Mouse (Mus musculus) embryonic facial prominence, embryonic 11.5 days (tissue): ENCODE measurements around the gene Chst11. TPM values are rescaled to one million over a fixed set of nuclear protein-coding genes. Genes with fewer than 3 reads are reported as not detected.

Experiments
- ATAC-seq: fragments of 200-750 bp; cut with Nextera tagmentation; replicated peaks from 2 replicates; pipeline ENCODE4 v1.8.0; 2017; ENCODE audit warnings: low read depth; ENCODE audit not compliant: insufficient number of reproducible peaks, low FRiP score, low TSS enrichment
- DNase-seq: peaks from one replicate; pipeline ENCODE4 v3.0.0-alpha.2; 2015; ENCODE audit warnings: low spot score
- H3K27ac ChIP-seq: fragments of 300-500 bp; sonication (generic); replicated peaks from 2 replicates; pipeline ENCODE4 v1.5.1; 2014; ENCODE audit warnings: mild to moderate bottlenecking, low read depth, low read length, control low read depth
- H3K27me3 ChIP-seq: fragments of 300-500 bp; sonication (generic); 2 replicates; pipeline ENCODE4 v1.6.1; 2014; ENCODE audit warnings: mild to moderate bottlenecking, low read length, moderate library complexity, mixed read lengths; ENCODE audit not compliant: control insufficient read depth, insufficient read depth
- H3K36me3 ChIP-seq: fragments of 300-500 bp; sonication (generic); replicated peaks from 2 replicates; pipeline ENCODE4 v1.6.1; 2014; ENCODE audit warnings: low read depth, mild to moderate bottlenecking, low read length, moderate library complexity, mixed read lengths; ENCODE audit not compliant: control insufficient read depth, insufficient read depth
- H3K4me1 ChIP-seq: fragments of 300-500 bp; sonication (generic); 2 replicates; pipeline ENCODE4 v1.6.1; 2014; ENCODE audit warnings: low read length, mixed read lengths; ENCODE audit not compliant: control insufficient read depth, insufficient read depth
- H3K4me2 ChIP-seq: fragments of 300-500 bp; sonication (generic); 2 replicates; pipeline ENCODE4 v1.6.1; 2014; ENCODE audit warnings: low read depth, mild to moderate bottlenecking, control low read depth, low read length, moderate library complexity
- H3K4me3 ChIP-seq: fragments of 300-500 bp; sonication (generic); 2 replicates; pipeline ENCODE4 v1.5.1; 2014; ENCODE audit warnings: low read depth, low read length, control low read depth
- H3K9ac ChIP-seq: fragments of 300-500 bp; sonication (generic); replicated peaks from 2 replicates; pipeline ENCODE4 v1.6.1; 2014; ENCODE audit warnings: mild to moderate bottlenecking, control low read depth, low read length
- H3K9me3 ChIP-seq: fragments of 300-500 bp; sonication (generic); replicated peaks from 2 replicates; pipeline ENCODE4 v1.6.1; 2016; ENCODE audit warnings: mild to moderate bottlenecking, low read length, inconsistent platforms, mixed read lengths; ENCODE audit not compliant: control insufficient read depth
- WGBS: fragments of 180-500 bp; shearing (Covaris S2); extraction: QIAGEN DNeasy Blood & Tissue Kit; methylation state at CpG from one replicate; pipeline ENCODE4 v1.1.7; 2014; 5-methylcytosine and 5-hydroxymethylcytosine counted together
- polyA plus RNA-seq: library from polyadenylated mRNA; unstranded; fragments of >200 nt; fragmentation: Nextera tagmentation; extraction: Ambion mirVana; gene quantifications from 2 replicates; pipeline ENCODE4 v1.2.1, GENCODE M21; 2014

The Chst11 gene
- polyA plus RNA-seq, 1 experiment from 2014 or later, result 2.1 TPM

- H3K4me1 ChIP-seq, result 0 out of 2 replicates have a peak, but pooled peaks cover 3% of the 10 kb centered on the region
- H3K9ac ChIP-seq, result no peak overlapping the region
- DNase-seq, result no peak
Measured at GRCm38 (mm10) chr10:83107921-83108738, 122.8 kb downstream of the Chst11 start.

GRCm38 (mm10) chr10:83108946-83109345 lies 123.6 kb downstream of the Chst11 start:
- H3K27ac ChIP-seq, result no peak overlapping the region
- H3K4me2 ChIP-seq, result no peak overlapping the region
- ATAC-seq, result no peak
- H3K36me3 ChIP-seq, result no peaks in the 10 kb centered on the region
- H3K4me3 ChIP-seq, result no peak overlapping the region
- H3K4me1 ChIP-seq, result 0 out of 2 replicates have a peak, but pooled peaks cover 3% of the 10 kb centered on the region
- no peaks in the 10 kb centered on the region for H3K9me3 ChIP-seq
- H3K27me3 ChIP-seq, result no peaks in the 10 kb centered on the region; the same call in 1 of the 2 replicates
- H3K9ac ChIP-seq, result no peak overlapping the region
- DNase-seq, result no peak
- WGBS, result 85% methylated on average over 6 of the region's 6 CpGs

More at GRCm38 (mm10) chr10:83107921-83108738, 122.8 kb downstream of the Chst11 start:
- H3K9me3 ChIP-seq, result no peaks in the 10 kb centered on the region
- no peaks in the 10 kb centered on the region; the same call in 1 of the 2 replicates for H3K27me3 ChIP-seq
- WGBS, result 41% methylated on average over 21 of the region's 21 CpGs
- 0 out of 2 replicates have a peak overlapping the region, but pooled peaks have one; percentile 22 for H3K27ac ChIP-seq
- no peak overlapping the region for H3K4me2 ChIP-seq
- no peaks in the 10 kb centered on the region for H3K36me3 ChIP-seq
- no peak overlapping the region for H3K4me3 ChIP-seq
- no peak for ATAC-seq

GRCm38 (mm10) chr10:83111046-83111445 lies 125.7 kb downstream of the Chst11 start:
- H3K9ac ChIP-seq, result no peak overlapping the region
- no peak overlapping the region for H3K27ac ChIP-seq
- no peaks in the 10 kb centered on the region for H3K27me3 ChIP-seq
- no peaks in the 10 kb centered on the region for H3K9me3 ChIP-seq
- H3K4me3 ChIP-seq, result no peak overlapping the region
- H3K4me2 ChIP-seq, result no peak overlapping the region
- H3K36me3 ChIP-seq, result no peaks in the 10 kb centered on the region
- DNase-seq (no peak), ATAC-seq (no peak)
- 92% methylated on average over 6 of the region's 6 CpGs for WGBS
- 0 out of 2 replicates have a peak, but pooled peaks cover 3% of the 10 kb centered on the region for H3K4me1 ChIP-seq

GRCm38 (mm10) chr10:83112345-83112744 lies 127.0 kb downstream of the Chst11 start:
- H3K9me3 ChIP-seq, result no peaks in the 10 kb centered on the region
- no peaks in the 10 kb centered on the region for H3K27me3 ChIP-seq
- H3K4me1 ChIP-seq, result 0 out of 2 replicates have a peak, but pooled peaks cover 3% of the 10 kb centered on the region
- no peak overlapping the region for H3K27ac ChIP-seq
- 73% methylated on average over 4 of the region's 4 CpGs for WGBS
- no peak overlapping the region for H3K4me3 ChIP-seq
- ATAC-seq (no peak), DNase-seq (no peak)
- no peaks in the 10 kb centered on the region for H3K36me3 ChIP-seq
- no peak overlapping the region for H3K4me2 ChIP-seq
- no peak overlapping the region for H3K9ac ChIP-seq

GRCm38 (mm10) chr10:83114564-83114963 lies 129.3 kb downstream of the Chst11 start:
- H3K9ac ChIP-seq, result no peak overlapping the region
- ATAC-seq (no peak), DNase-seq (no peak)
- no peaks in the 10 kb centered on the region for H3K4me1 ChIP-seq
- H3K4me3 ChIP-seq, result no peak overlapping the region
- H3K27ac ChIP-seq, result no peak overlapping the region
- H3K9me3 ChIP-seq, result no peaks in the 10 kb centered on the region
- WGBS, result 88% methylated on average over 5 of the region's 5 CpGs
- H3K27me3 ChIP-seq, result no peaks in the 10 kb centered on the region
- H3K36me3 ChIP-seq, result no peaks in the 10 kb centered on the region
- H3K4me2 ChIP-seq, result no peak overlapping the region

GRCm38 (mm10) chr10:83116889-83117288 lies 131.6 kb downstream of the Chst11 start:
- no peak overlapping the region for H3K4me3 ChIP-seq
- DNase-seq, result no peak
- H3K36me3 ChIP-seq, result no peaks in the 10 kb centered on the region
- H3K9ac ChIP-seq, result no peak overlapping the region
- ATAC-seq, result no peak
- H3K27me3 ChIP-seq, result no peaks in the 10 kb centered on the region
- no peak overlapping the region for H3K27ac ChIP-seq
- 58% methylated on average over 11 of the region's 11 CpGs for WGBS
- H3K9me3 ChIP-seq, result no peaks in the 10 kb centered on the region
- no peak overlapping the region for H3K4me2 ChIP-seq
- no peaks in the 10 kb centered on the region for H3K4me1 ChIP-seq

- Histone ChIP-seq H3K27me3 (no peaks in the 10 kb centered on the region), H3K36me3 (no peaks in the 10 kb centered on the region), H3K4me2 (no peak overlapping the region), H3K4me1 (no peaks in the 10 kb centered on the region), H3K9me3 (no peaks in the 10 kb centered on the region), H3K4me3 (no peak overlapping the region), H3K9ac (no peak overlapping the region), H3K27ac (no peak overlapping the region)
- DNase-seq (no peak), ATAC-seq (no peak)
- WGBS, result 85% methylated on average over 6 of the region's 6 CpGs
Measured at GRCm38 (mm10) chr10:83117851-83118250, 132.6 kb downstream of the Chst11 start.

- Histone ChIP-seq H3K4me1 (no peaks in the 10 kb centered on the region), H3K4me3 (no peak overlapping the region)
- no peak for DNase-seq
Measured at GRCm38 (mm10) chr10:83118613-83119012, 133.3 kb downstream of the Chst11 start.

More at GRCm38 (mm10) chr10:83118613-83119012, 133.3 kb downstream of the Chst11 start:
- Histone ChIP-seq H3K9ac (no peak overlapping the region), H3K9me3 (no peaks in the 10 kb centered on the region), H3K36me3 (no peaks in the 10 kb centered on the region), H3K27me3 (no peaks in the 10 kb centered on the region), H3K27ac (no peak overlapping the region), H3K4me2 (no peak overlapping the region)
- no peak for ATAC-seq
- WGBS, result 57% methylated on average over 3 of the region's 3 CpGs
